Mouse (Mus musculus): Measurements from ENCODE around the gene Gpcpd1.
A peak's percentile ranks its signal among the peaks of the same experiment; 100 is the strongest.

Gene Gpcpd1

GRCm38 (mm10) chr2:132517194-132517836 is 70.2 kb downstream of the Gpcpd1 start:
- DNase-seq (ENCODE audit: inconsistent ontology term) = no peak

- peak; percentile 31 for DNase-seq (ENCODE audit: inconsistent ontology term)
Observed at GRCm38 (mm10) chr2:132516130-132517030, 71.1 kb downstream of the Gpcpd1 start.

- DNase-seq (ENCODE audit: inconsistent ontology term) = no peak
Observed at GRCm38 (mm10) chr2:132515607-132516006, 71.9 kb downstream of the Gpcpd1 start.

- no peak for DNase-seq (ENCODE audit: inconsistent ontology term)
Observed at GRCm38 (mm10) chr2:132515076-132515475, 72.5 kb downstream of the Gpcpd1 start.

- DNase-seq (ENCODE audit: inconsistent ontology term) = no peak
Observed at GRCm38 (mm10) chr2:132514353-132514752, 73.2 kb downstream of the Gpcpd1 start.

GRCm38 (mm10) chr2:132513371-132514181 is 74.0 kb downstream of the Gpcpd1 start:
- DNase-seq (ENCODE audit: inconsistent ontology term) = no peak

- no peak for DNase-seq (ENCODE audit: inconsistent ontology term)
Observed at GRCm38 (mm10) chr2:132512977-132513351, 74.6 kb downstream of the Gpcpd1 start.

GRCm38 (mm10) chr2:132512051-132512976 is 75.2 kb downstream of the Gpcpd1 start:
- DNase-seq (ENCODE audit: inconsistent ontology term) = no peak

- no peak for DNase-seq (ENCODE audit: inconsistent ontology term)
Observed at GRCm38 (mm10) chr2:132511011-132511818, 76.3 kb downstream of the Gpcpd1 start.

- DNase-seq (ENCODE audit: inconsistent ontology term) = no peak
Observed at GRCm38 (mm10) chr2:132509714-132510113, 77.8 kb downstream of the Gpcpd1 start.

GRCm38 (mm10) chr2:132509261-132509660 is 78.3 kb downstream of the Gpcpd1 start:
- DNase-seq (ENCODE audit: inconsistent ontology term) = no peak

- DNase-seq (ENCODE audit: inconsistent ontology term) = no peak
Observed at GRCm38 (mm10) chr2:132507521-132507920, 80.0 kb downstream of the Gpcpd1 start.

- no peak for DNase-seq (ENCODE audit: inconsistent ontology term)
Observed at GRCm38 (mm10) chr2:132507091-132507490, 80.4 kb downstream of the Gpcpd1 start.

GRCm38 (mm10) chr2:132505828-132506227 is 81.7 kb downstream of the Gpcpd1 start:
- DNase-seq (ENCODE audit: inconsistent ontology term) = no peak

GRCm38 (mm10) chr2:132498344-132498743 is 89.2 kb downstream of the Gpcpd1 start:
- DNase-seq (ENCODE audit: inconsistent ontology term) = no peak

- no peak for DNase-seq (ENCODE audit: inconsistent ontology term)
Observed at GRCm38 (mm10) chr2:132497412-132498135, 90.0 kb downstream of the Gpcpd1 start.

- DNase-seq (ENCODE audit: inconsistent ontology term) = no peak
Observed at GRCm38 (mm10) chr2:132493184-132493583, 94.3 kb downstream of the Gpcpd1 start.

- peak; percentile 17 for DNase-seq (ENCODE audit: inconsistent ontology term)
Observed at GRCm38 (mm10) chr2:132485454-132485853, 102.1 kb downstream of the Gpcpd1 start.

- no peak for DNase-seq (ENCODE audit: inconsistent ontology term)
Observed at GRCm38 (mm10) chr2:132481547-132481946, 106.0 kb downstream of the Gpcpd1 start.

Measured in Muller cell, postnatal 12 days (primary cell).